Mouse (Mus musculus) cerebellum, adult 9-10 months (tissue): ENCODE results near the gene H2afj.
"Not testable (repeated sequence)": the region's sequence is repeated elsewhere in the genome, so short reads cannot be mapped to it uniquely, and the experiment has no call there.

Source experiments
- DNase-seq: peaks from one replicate; pipeline ENCODE4 v3.0.0; 2022

H2afj gene

GRCm38 (mm10) chr6:136808014-136808417, at the start of gene H2afj:
Gene H2afj, plus strand, starts transcription at chr6:136808244.
- peak; percentile 98 for DNase-seq

GRCm38 (mm10) chr6:136763912-136764311, 44.1 kb upstream of the H2afj start:
- DNase-seq: no peak

- DNase-seq: no peak
These were observed 38.9 kb upstream of the H2afj start for GRCm38 (mm10) chr6:136769143-136769542.

GRCm38 (mm10) chr6:136769859-136770258, 38.2 kb upstream of the H2afj start:
- no peak for DNase-seq

GRCm38 (mm10) chr6:136776392-136776791, 31.7 kb upstream of the H2afj start:
- no peak for DNase-seq

GRCm38 (mm10) chr6:136781377-136781986, 26.6 kb upstream of the H2afj start, which contains the start of gene Gucy2c:
Gene Gucy2c, minus strand, starts transcription at chr6:136781765.
- no peak for DNase-seq

- DNase-seq: no peak
These were observed 25.9 kb upstream of the H2afj start for GRCm38 (mm10) chr6:136782146-136782545.

- no peak for DNase-seq
These were observed 25.3 kb upstream of the H2afj start for GRCm38 (mm10) chr6:136782761-136783160.

- no peak for DNase-seq
These were observed 18.6 kb upstream of the H2afj start for GRCm38 (mm10) chr6:136789391-136789971.

- no peak for DNase-seq
These were observed 14.9 kb upstream of the H2afj start for GRCm38 (mm10) chr6:136792884-136793758.

GRCm38 (mm10) chr6:136793831-136794525, 14.1 kb upstream of the H2afj start:
- DNase-seq: no peak

- no peak for DNase-seq
These were observed 12.9 kb upstream of the H2afj start for GRCm38 (mm10) chr6:136795110-136795509.

GRCm38 (mm10) chr6:136795850-136796249, 12.2 kb upstream of the H2afj start:
- DNase-seq: no peak

- DNase-seq: not testable (repeated sequence)
These were observed 10.0 kb upstream of the H2afj start for GRCm38 (mm10) chr6:136797874-136798693.

GRCm38 (mm10) chr6:136800710-136801109, 7.3 kb upstream of the H2afj start:
- DNase-seq: no peak

- DNase-seq: no peak
These were observed 6.8 kb upstream of the H2afj start for GRCm38 (mm10) chr6:136801274-136801673.

GRCm38 (mm10) chr6:136803093-136803738, 4.8 kb upstream of the H2afj start:
- DNase-seq: peak; percentile 44

GRCm38 (mm10) chr6:136803739-136804633, 4.1 kb upstream of the H2afj start, which contains the start of gene Hist4h4:
Gene Hist4h4, minus strand, starts transcription at chr6:136804415.
- DNase-seq: peak; percentile 98

- DNase-seq: peak; percentile 37
These were observed 3.2 kb upstream of the H2afj start for GRCm38 (mm10) chr6:136804705-136805408.

GRCm38 (mm10) chr6:136805409-136805775, 2.7 kb upstream of the H2afj start:
- DNase-seq: no peak
